Mouse (Mus musculus) midbrain, embryonic 15.5 days (tissue): ENCODE measurements around the gene Vti1a. TPM values are rescaled to one million over a fixed set of nuclear protein-coding genes. Genes with fewer than 3 reads are reported as not detected.

Experiments used
- ATAC-seq: fragments of 200-750 bp; cut with Nextera tagmentation; replicated peaks from 2 replicates; pipeline ENCODE4 v1.8.0; 2017; ENCODE audit warnings: moderate TSS enrichment
- H3K27ac ChIP-seq: fragments of 300-500 bp; sonication (generic); 2 replicates; pipeline ENCODE4 v1.5.1; 2015; ENCODE audit warnings: mild to moderate bottlenecking, inconsistent platforms
- H3K27me3 ChIP-seq: fragments of 300-500 bp; sonication (generic); replicated peaks from 2 replicates; pipeline ENCODE4 v1.6.1; 2015; ENCODE audit warnings: inconsistent platforms
- H3K36me3 ChIP-seq: fragments of 300-500 bp; sonication (generic); replicated peaks from 2 replicates; pipeline ENCODE4 v1.6.1; 2015; ENCODE audit warnings: inconsistent platforms
- H3K4me1 ChIP-seq: fragments of 300-500 bp; sonication (generic); 2 replicates; pipeline ENCODE4 v1.6.1; 2015; ENCODE audit warnings: inconsistent platforms
- H3K4me2 ChIP-seq: fragments of 300-500 bp; sonication (generic); 2 replicates; pipeline ENCODE4 v1.6.1; 2015; ENCODE audit warnings: inconsistent platforms, mild to moderate bottlenecking, moderate library complexity
- H3K4me3 ChIP-seq: fragments of 300-500 bp; sonication (generic); 2 replicates; pipeline ENCODE4 v1.5.1; 2015; ENCODE audit warnings: mild to moderate bottlenecking, inconsistent platforms
- H3K9ac ChIP-seq: fragments of 300-500 bp; sonication (generic); 2 replicates; pipeline ENCODE4 v1.6.1; 2015; ENCODE audit warnings: mild to moderate bottlenecking, inconsistent platforms
- H3K9me3 ChIP-seq: fragments of 300-500 bp; sonication (generic); 2 replicates; pipeline ENCODE4 v1.6.1; 2016; ENCODE audit warnings: inconsistent platforms
- WGBS: fragments of 180-500 bp; shearing (Covaris S2); methylation state at CpG from one replicate; pipeline ENCODE4 v1.1.7; 2015; ENCODE audit warnings: mixed read lengths; 5-methylcytosine and 5-hydroxymethylcytosine counted together
- polyA plus RNA-seq: library from polyadenylated mRNA; unstranded; fragments of >200 nt; fragmentation: Nextera tagmentation; extraction: Ambion mirVana; gene quantifications from 2 replicates; pipeline ENCODE4 v1.2.1, GENCODE M21; 2015

The Vti1a gene
- polyA plus RNA-seq, 1 experiment from 2014 or later = 40.6 TPM

DNA sequence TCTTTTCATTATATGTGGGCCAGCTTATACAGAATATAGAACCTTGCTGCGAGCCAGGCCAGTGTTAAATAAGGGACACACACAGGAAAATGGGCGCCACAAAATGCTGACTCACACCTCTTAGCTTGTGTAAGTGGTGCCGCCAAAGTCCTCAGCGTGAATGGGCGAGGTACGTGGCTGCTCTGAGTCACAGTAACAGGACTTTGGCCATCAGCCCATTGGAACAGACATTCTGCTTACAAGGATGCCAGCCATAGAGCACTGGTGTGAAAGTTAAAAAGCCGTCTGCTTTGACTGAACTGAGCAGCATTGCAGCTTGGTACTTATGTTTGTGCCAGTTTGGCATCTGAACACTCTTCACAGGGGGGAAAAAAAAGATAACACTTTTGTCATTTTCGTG, 107.9 kb downstream of the Vti1a start:
- WGBS = 71% methylated on average over 8 of the region's 8 CpGs
- no peaks in the 10 kb centered on the region for H3K36me3 ChIP-seq
- ATAC-seq = peak; percentile 54; the same call in 1 of the 2 replicates
- H3K9ac ChIP-seq = no peak overlapping the region
- no peak overlapping the region for H3K27ac ChIP-seq
- no peaks in the 10 kb centered on the region for H3K9me3 ChIP-seq
- H3K4me3 ChIP-seq = no peak overlapping the region
- H3K4me1 ChIP-seq = peaks cover 18% of the 10 kb centered on the region
- H3K27me3 ChIP-seq = no peaks in the 10 kb centered on the region
- no peak overlapping the region for H3K4me2 ChIP-seq

DNA sequence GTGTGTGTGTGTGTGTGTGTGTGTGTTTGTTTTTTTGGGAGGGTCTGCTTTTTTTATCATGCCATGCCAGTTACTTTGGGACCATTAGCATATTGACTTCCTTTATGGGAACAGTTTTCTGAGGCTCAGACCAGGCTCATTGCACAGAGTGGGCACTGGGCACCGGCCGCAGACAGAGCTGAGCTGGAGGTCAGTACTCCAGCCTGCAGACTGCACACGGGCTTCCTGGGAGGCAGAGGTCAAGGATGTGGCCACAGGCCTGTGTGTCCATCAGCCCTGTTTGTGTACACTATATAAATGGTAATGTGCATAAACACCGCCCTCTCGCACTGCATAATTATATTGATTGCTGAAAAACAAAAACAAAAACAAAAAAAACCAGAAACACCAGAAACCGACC, 108.4 kb downstream of the Vti1a start:
- no peak for ATAC-seq

DNA sequence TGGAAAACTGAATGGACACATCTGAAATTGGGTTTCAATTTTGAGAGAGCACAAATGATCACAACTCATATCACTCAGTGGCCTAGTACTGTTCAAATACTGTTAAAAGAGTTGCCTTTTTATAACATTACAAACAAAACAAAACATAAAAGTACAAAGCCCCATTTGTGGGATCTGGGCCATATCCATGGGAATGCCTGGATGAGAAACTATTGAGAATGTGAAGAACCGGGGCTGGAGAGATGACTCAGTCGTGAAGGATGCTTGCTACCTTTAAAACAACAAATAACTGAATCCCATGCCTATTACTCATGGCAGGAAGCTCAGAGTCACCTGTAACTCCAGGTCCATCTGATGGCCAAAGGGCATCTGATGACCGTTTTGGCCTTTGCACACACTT, 124.2 kb downstream of the Vti1a start:
- H3K27me3 ChIP-seq = no peaks in the 10 kb centered on the region
- H3K9me3 ChIP-seq = no peaks in the 10 kb centered on the region
- H3K4me3 ChIP-seq = no peak overlapping the region
- H3K9ac ChIP-seq = no peak overlapping the region
- 85% methylated on average over 3 of the region's 3 CpGs for WGBS
- H3K27ac ChIP-seq = no peak overlapping the region
- no peak for ATAC-seq
- H3K4me2 ChIP-seq = no peak overlapping the region
- H3K36me3 ChIP-seq = no peaks in the 10 kb centered on the region
- no peaks in the 10 kb centered on the region for H3K4me1 ChIP-seq

More for the DNA sequence above, 108.4 kb downstream of the Vti1a start:
- Histone ChIP-seq H3K27ac (no peak overlapping the region), H3K36me3 (no peaks in the 10 kb centered on the region), H3K4me3 (no peak overlapping the region), H3K27me3 (no peaks in the 10 kb centered on the region), H3K4me1 (peaks cover 18% of the 10 kb centered on the region), H3K9me3 (no peaks in the 10 kb centered on the region), H3K9ac (no peak overlapping the region), H3K4me2 (no peak overlapping the region)
- WGBS = 76% methylated on average over 6 of the region's 6 CpGs

GRCm38 (mm10) chr19:55443618-55444017, 127.5 kb downstream of the Vti1a start:
- Histone ChIP-seq H3K27me3 (no peaks in the 10 kb centered on the region), H3K4me1 (peaks cover 3% of the 10 kb centered on the region), H3K9ac (no peak overlapping the region), H3K9me3 (no peaks in the 10 kb centered on the region), H3K36me3 (no peaks in the 10 kb centered on the region), H3K4me2 (no peak overlapping the region), H3K4me3 (no peak overlapping the region), H3K27ac (no peak overlapping the region)
- ATAC-seq = no peak
- WGBS = 78% methylated on average over 8 of the region's 8 CpGs

DNA sequence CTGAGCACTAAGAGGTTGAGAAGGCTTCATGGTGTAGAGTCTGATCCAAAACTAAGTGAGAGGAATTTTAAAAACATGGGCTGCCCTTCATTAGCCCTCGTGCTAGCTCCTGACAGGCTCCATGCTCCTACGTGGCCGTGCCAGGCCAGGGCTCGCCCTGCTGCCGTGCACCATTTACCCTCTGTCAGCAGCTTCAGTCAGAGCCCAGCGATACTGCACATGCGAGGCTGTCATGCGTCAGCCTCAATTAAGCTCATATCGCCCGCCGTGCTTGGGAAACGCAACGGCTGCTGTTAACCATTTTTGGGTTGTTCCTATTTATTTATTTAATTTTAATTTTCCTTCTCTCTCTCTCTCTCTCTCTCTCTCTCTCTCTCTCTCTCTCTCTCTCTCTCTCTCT, 133.0 kb downstream of the Vti1a start:
- H3K4me2 ChIP-seq = peak overlapping the region; percentile 36
- peak; percentile 76; the same call in 1 of the 2 replicates for ATAC-seq
- no peaks in the 10 kb centered on the region for H3K9me3 ChIP-seq
- no peak overlapping the region for H3K9ac ChIP-seq
- H3K27me3 ChIP-seq = no peaks in the 10 kb centered on the region
- 21% methylated on average over 13 of the region's 13 CpGs for WGBS
- peaks cover 13% of the 10 kb centered on the region for H3K4me1 ChIP-seq
- no peak overlapping the region for H3K4me3 ChIP-seq
- H3K36me3 ChIP-seq = no peaks in the 10 kb centered on the region
- H3K27ac ChIP-seq = no peak overlapping the region

DNA sequence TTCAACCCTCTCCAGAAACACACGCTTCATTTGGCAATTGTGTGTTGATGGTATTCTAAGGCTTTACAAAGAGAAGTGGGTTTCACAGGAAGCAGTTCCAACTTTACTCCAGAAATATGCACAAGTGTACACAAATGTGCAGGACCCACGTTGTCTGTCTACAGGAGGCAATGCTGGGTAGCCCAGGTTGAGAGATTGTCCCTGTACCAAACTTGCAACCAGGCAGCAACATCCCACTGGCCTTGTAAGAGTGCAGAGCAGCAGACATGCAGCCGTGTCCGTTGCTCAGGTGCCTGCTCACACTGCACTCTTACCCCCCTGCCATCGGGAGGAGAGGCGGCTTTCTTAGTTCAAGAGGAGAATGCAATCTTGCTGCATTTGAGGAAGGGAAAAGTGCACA, 133.4 kb downstream of the Vti1a start:
- Histone ChIP-seq H3K9me3 (no peaks in the 10 kb centered on the region), H3K4me2 (peak overlapping the region; percentile 36; the same call in 1 of the 2 replicates), H3K27ac (no peak overlapping the region), H3K36me3 (no peaks in the 10 kb centered on the region), H3K27me3 (no peaks in the 10 kb centered on the region), H3K4me1 (peaks cover 13% of the 10 kb centered on the region), H3K4me3 (no peak overlapping the region), H3K9ac (no peak overlapping the region)
- no peak for ATAC-seq
- 29% methylated on average over 6 of the region's 6 CpGs for WGBS

GRCm38 (mm10) chr19:55456325-55457091, 140.4 kb downstream of the Vti1a start:
- 56% methylated on average over 21 of the region's 21 CpGs for WGBS
- no peak overlapping the region for H3K27ac ChIP-seq
- H3K9me3 ChIP-seq = no peaks in the 10 kb centered on the region
- H3K4me1 ChIP-seq = peaks cover 5% of the 10 kb centered on the region; the same call in 1 of the 2 replicates
- no peak for ATAC-seq
- no peak overlapping the region for H3K4me2 ChIP-seq
- no peaks in the 10 kb centered on the region for H3K27me3 ChIP-seq
- no peak overlapping the region for H3K4me3 ChIP-seq
- no peaks in the 10 kb centered on the region for H3K36me3 ChIP-seq
- no peak overlapping the region for H3K9ac ChIP-seq

DNA sequence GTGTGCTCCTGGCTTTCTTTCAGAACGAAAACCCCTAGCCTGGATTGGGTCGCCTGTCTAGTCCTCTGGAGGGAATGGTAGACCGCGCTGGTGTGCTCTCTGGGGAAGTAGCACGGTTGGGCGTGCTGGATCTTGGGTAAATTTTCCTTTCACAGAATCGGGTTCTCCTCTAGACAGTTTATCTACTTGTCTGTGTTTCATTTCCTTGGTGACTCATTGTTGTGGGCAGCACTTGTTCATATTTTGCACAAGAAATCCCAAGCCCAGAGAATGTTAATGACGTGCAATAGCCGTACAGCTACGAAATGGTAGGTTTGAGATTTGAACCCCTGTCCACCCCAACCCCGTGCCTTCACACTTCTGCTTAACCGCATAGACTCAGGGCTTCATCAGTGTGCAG, 145.9 kb downstream of the Vti1a start:
- no peak for ATAC-seq
- no peaks in the 10 kb centered on the region for H3K4me1 ChIP-seq
- H3K4me2 ChIP-seq = no peak overlapping the region
- no peak overlapping the region for H3K4me3 ChIP-seq
- H3K36me3 ChIP-seq = no peaks in the 10 kb centered on the region
- no peak overlapping the region for H3K9ac ChIP-seq
- H3K27me3 ChIP-seq = no peaks in the 10 kb centered on the region
- no peak overlapping the region for H3K27ac ChIP-seq
- H3K9me3 ChIP-seq = no peaks in the 10 kb centered on the region
- 86% methylated on average over 12 of the region's 12 CpGs for WGBS

DNA sequence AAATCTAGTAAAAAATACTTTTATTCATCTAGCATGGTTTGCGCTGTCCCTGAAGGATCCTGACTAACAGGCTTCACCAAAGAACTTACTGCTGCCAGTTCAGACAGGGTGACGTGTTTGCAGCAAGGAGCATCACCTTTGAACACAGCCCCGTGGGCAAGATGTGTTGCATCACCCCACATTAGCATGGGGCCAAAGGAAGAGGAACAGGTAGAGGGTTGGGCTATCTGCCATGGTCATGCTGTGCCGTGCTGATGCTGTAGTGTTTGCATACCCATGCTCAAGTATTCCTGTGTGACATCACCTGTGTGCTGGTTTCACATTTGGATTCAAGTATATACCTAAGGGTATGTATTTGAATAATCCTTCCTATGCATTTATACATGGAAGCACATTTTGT, 147.6 kb downstream of the Vti1a start:
- H3K9me3 ChIP-seq = no peaks in the 10 kb centered on the region
- WGBS = 90% methylated on average over 4 of the region's 4 CpGs
- H3K27me3 ChIP-seq = no peaks in the 10 kb centered on the region
- no peak overlapping the region for H3K4me2 ChIP-seq
- no peak overlapping the region for H3K4me3 ChIP-seq
- H3K27ac ChIP-seq = no peak overlapping the region
- no peak for ATAC-seq
- H3K36me3 ChIP-seq = no peaks in the 10 kb centered on the region
- no peak overlapping the region for H3K9ac ChIP-seq
- no peaks in the 10 kb centered on the region for H3K4me1 ChIP-seq

- Histone ChIP-seq H3K9me3 (no peaks in the 10 kb centered on the region), H3K9ac (no peak overlapping the region; the same call in 1 of the 2 replicates), H3K27me3 (no peaks in the 10 kb centered on the region), H3K4me1 (peaks cover 12% of the 10 kb centered on the region), H3K4me2 (peak overlapping the region; percentile 18; the same call in 1 of the 2 replicates), H3K4me3 (no peak overlapping the region), H3K36me3 (no peaks in the 10 kb centered on the region), H3K27ac (peak overlapping the region; percentile 40; the same call in 1 of the 2 replicates)
- WGBS = 26% methylated on average over 21 of the region's 21 CpGs
- ATAC-seq = peak; percentile 56; the same call in 1 of the 2 replicates
Observed at GRCm38 (mm10) chr19:55469301-55470051, 153.4 kb downstream of the Vti1a start.

- H3K27ac ChIP-seq = no peak overlapping the region
- WGBS = 69% methylated on average over 8 of the region's 8 CpGs
- no peak for ATAC-seq
- no peaks in the 10 kb centered on the region for H3K9me3 ChIP-seq
- no peak overlapping the region for H3K9ac ChIP-seq
- H3K36me3 ChIP-seq = no peaks in the 10 kb centered on the region
- no peak overlapping the region for H3K4me3 ChIP-seq
- peaks cover 12% of the 10 kb centered on the region for H3K4me1 ChIP-seq
- H3K27me3 ChIP-seq = no peaks in the 10 kb centered on the region
- no peak overlapping the region for H3K4me2 ChIP-seq
Observed at GRCm38 (mm10) chr19:55472582-55472981, 156.5 kb downstream of the Vti1a start.

GRCm38 (mm10) chr19:55474225-55474624, 158.1 kb downstream of the Vti1a start:
- no peak overlapping the region for H3K9ac ChIP-seq
- no peak overlapping the region for H3K27ac ChIP-seq
- H3K4me2 ChIP-seq = no peak overlapping the region
- ATAC-seq = no peak
- H3K4me3 ChIP-seq = no peak overlapping the region
- no peaks in the 10 kb centered on the region for H3K36me3 ChIP-seq
- H3K27me3 ChIP-seq = no peaks in the 10 kb centered on the region
- WGBS = 83% methylated on average over 6 of the region's 6 CpGs
- H3K9me3 ChIP-seq = no peaks in the 10 kb centered on the region
- peaks cover 7% of the 10 kb centered on the region for H3K4me1 ChIP-seq
